Mouse (Mus musculus): ENCODE results near the gene Mgat4e. TPM values are rescaled to one million over a fixed set of nuclear protein-coding genes. Genes with fewer than 3 reads are reported as not detected.
"Not testable (repeated sequence)": the region's sequence is repeated elsewhere in the genome, so short reads cannot be mapped to it uniquely, and the experiment has no call there.

The Mgat4e gene
- total RNA-seq, 2 experiments from 2014 or later = not detected

DNA sequence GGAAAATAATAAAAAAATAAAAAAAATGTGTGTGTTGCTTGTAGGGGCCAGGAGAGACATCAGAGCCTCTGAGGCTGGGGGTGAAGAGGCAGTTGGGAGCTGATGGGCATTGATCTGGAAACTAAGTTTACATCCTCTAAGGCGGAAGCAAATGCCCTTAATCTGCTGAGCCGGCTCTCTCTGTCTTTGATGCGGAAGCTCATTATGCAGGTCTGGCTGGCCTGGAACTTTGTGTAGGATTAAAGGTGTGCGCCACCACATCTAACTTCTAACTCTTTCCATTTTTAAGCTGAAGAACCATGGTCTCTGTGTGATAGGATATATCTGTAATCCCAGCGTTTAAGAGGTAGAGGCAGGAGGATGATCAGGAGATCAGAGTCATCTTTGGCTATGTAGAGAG lies 9.0 kb upstream of the Mgat4e start:
- no peak for ATAC-seq (replicated peaks; ENCODE audit: low FRiP score, low TSS enrichment, poor library complexity, severe bottlenecking)

DNA sequence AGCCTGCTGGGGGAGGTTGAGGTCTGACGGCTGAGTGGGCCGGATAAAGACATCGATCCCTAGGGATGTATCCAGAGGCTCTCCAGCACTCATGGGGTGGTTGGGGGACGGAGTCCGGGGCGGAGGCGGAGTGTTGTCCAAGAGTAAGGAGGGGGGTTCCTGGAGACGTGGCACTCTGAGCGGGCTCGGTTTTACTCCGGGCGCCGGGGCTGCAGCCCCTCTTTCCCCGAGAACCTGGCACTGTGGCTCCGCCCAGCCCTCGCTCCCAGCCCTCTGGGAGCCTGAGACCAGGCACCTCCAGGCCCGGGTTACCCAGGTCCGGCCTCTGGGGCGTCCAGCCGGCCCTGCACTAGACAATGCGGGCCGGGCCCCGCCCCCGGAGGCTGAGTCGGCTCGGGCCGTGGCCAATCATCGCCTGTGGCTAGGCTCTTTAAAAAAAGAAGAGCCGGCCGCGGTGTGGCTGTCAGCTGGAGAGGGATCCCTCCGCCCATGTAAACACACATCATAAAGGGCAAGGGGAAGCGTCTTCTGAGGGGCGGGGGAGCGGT lies 7.3 kb upstream of the Mgat4e start:
- peak; percentile 83 for ATAC-seq (replicated peaks; ENCODE audit: low FRiP score, low TSS enrichment, poor library complexity, severe bottlenecking)

DNA sequence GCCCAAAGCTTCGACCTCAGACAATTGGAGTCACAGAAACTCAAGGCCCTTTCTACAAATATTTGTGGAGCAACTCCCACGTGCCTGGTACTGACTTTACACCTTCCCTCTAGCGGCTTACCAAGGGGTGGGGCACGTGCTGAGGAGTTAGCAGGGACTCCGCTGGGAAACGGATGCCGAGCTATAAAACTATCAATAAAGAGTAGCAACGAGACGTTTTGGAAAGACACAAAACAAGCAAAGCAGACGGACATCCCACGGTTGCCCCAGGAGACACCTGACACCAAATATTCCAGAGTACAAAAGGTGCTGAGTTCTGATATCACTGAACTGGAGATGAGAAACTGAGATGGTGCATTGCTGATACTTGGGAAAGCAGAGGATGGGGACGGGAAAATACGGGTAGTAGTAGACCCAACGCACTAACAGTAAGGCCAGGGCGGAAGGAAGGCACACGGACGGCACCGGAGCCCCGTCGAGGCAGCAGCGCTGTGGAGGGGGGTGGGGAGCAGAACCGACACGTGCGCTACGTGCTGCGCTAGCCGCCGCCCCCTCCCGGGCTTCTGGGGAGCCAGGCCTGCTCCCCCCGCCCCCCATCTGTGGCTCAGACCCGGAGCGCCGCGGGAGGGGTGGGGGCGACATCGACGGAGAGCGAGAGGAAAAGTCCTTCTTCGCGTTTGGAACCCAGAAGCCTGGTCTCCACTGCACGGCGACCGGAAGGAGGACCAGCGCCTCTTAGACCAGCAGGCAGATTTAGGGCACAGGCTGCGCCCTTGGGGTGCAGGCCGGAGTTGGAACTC lies 6.6 kb upstream of the Mgat4e start:
- ATAC-seq (replicated peaks; ENCODE audit: low FRiP score, low TSS enrichment, poor library complexity, severe bottlenecking) = 0 out of 2 replicates have a peak, but pooled peaks have one; percentile 24

DNA sequence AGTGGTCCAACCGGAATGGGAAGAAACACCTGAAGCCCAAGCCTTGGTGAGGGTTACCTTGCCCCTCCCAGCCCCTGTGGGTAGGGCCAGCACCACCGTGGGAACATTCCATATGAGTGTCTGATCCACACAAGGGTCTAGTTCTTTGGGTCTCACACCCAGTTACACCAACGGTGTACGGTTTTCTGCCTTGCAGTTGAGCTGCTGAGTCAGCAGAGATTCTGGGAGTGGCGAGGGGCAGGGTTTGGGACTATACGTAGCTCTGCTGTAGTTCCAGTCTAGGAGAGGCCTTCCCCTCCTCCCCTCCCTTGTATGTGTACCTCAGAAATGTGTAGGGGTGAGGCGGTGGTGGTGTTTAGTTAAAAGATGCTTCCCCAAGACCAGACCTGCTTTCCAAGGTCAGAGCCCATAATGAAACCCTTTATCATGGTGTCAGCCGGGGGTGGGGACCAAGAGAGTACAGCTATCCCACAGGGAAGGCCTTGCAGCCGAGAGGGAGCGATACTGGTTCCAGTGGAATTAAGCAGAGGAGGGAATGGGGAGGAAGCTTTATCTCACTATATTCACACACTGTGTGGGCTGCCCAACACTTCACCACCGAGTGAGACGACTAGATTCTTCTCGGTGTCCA lies 5.9 kb upstream of the Mgat4e start:
- 0 out of 2 replicates have a peak, but pooled peaks have one; percentile 23 for ATAC-seq (replicated peaks; ENCODE audit: low FRiP score, low TSS enrichment, poor library complexity, severe bottlenecking)

DNA sequence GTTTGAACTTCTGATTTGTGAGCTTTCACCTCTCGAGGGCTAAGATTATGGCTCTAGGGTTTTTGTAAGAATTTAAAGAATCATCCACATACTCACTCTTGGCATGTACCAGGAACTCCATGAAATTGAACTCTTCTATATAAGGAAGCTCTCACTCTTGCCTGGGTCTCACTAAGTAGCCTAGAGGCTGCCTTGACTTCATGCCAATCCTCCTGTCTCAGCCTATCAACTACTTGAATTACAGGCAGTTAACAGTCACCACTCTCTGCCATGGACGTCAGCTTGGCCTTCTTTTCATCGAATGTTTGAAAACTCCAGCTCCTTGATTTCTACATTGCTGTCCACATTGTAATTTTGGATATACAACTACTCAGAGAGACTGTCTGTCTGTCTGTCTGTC lies 2.9 kb upstream of the Mgat4e start:
- ATAC-seq (replicated peaks; ENCODE audit: low FRiP score, low TSS enrichment, poor library complexity, severe bottlenecking) = no peak

DNA sequence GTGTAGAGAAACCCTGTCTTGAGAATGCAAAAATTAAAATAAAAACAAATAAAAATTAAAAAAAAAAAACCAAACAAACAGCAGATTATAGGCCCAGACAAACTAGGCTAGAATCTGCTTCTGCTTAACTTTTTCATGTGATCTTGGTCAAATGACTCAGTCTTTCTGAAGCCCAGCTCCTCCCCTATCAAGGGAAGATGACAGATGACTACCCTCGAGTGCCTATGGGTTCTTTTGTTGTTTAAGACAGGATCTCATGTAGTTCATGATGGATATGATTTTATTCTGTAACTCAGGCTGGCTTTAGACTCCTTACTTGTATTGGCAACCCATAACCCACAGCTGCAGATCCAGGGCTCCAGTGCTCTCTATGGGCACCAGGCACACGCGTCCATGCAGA lies 2.4 kb upstream of the Mgat4e start:
- ATAC-seq (replicated peaks; ENCODE audit: low FRiP score, low TSS enrichment, poor library complexity, severe bottlenecking) = no peak

DNA sequence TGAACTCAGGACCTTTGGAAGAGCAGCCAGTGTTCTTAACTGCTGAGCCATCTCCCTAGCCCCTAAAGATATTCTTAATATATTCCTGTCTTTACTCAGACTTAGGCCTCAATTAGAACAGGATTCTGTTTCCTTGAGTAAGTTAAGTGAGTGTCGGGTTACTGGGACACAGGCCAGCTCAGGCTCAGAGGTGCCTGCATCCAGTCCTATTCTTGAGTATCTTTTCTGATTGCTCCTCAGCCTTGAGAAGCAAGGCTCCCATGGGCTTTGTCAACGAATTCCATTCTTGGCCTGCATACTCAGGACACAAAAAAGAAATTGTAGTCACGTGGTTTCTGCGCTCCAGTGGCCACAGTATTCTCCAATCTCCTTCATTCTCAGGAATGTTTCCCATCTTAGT lies 1.3 kb downstream of the Mgat4e start:
- no peak for ATAC-seq (replicated peaks; ENCODE audit: low FRiP score, low TSS enrichment, poor library complexity, severe bottlenecking)

DNA sequence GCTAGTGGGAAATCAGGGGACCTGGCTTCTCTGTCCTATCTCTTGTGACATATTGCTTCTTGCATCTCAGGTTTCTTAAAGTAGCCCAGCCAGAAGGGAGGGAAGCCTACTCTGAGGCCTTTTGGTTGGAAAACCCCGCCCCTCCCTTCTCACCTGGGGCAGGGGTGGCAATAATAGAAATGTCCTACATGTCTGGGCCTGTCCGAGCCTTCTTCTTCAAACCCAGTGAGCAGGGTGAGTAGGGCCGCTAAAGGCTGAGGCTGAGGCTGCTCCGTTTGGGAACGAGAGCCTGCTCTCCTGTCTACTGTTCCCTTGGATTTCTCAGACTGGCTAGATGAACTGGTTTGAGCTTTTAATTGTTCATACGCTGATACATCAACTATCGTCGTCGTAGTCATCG lies 8.9 kb downstream of the Mgat4e start:
- no peak for ATAC-seq (replicated peaks; ENCODE audit: low FRiP score, low TSS enrichment, poor library complexity, severe bottlenecking)

DNA sequence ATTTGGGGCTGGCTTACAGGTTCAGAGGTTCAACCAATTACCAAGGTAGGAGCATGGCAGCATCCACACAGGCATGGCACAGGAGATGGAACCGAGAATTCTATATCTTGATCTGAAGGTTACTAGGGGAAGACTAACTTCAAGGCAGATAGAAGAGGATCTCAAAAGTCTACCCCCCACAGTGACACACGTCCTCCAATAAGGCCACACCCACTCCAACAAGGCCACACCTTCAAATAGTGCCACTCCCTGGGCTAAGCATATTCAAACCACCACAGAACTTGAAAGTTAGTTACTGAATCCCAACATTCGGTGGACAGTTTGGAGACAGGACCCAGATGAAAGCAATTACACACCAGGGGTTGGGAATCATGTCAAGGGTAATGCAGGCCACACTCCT lies 14.0 kb downstream of the Mgat4e start:
- ATAC-seq (replicated peaks; ENCODE audit: low FRiP score, low TSS enrichment, poor library complexity, severe bottlenecking) = no peak

DNA sequence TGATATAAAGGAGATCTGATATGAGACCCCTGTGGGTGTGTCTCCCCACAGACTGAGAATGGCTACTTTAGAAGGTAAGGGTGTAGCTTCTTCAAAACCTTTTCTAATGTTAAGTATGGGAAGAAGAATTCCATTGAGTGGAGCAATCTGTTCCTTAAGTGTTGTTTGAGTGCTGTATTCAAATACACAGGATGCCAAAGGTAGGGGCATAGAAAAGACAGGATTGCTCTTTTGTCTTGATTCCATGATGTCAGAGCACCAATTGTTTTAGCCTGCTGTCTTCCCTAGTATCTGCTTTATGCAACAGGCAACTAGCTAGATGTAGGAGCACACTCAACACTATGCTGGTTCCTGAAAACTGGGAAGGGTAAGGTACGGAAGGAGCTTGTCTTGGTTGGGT lies 14.4 kb downstream of the Mgat4e start:
- ATAC-seq (replicated peaks; ENCODE audit: low FRiP score, low TSS enrichment, poor library complexity, severe bottlenecking) = no peak

DNA sequence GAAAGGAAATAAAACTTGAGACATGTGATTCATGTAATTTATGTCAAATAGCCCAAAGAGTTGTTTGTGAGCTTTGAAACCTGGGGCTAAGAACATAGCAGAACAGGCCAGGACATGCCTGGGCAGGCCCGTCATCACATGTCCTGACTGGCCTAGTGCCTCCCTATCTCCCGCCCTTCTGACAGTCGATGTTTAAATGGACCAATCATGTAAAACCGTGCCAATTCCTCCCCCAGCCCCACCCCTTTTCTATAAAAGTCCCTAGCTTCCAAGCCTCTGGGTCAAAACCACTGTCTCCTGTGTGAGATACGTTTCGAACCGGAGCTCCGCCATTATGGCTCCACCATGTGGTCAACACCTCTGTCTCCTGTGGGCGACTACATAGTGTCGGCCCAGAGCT lies 15.8 kb downstream of the Mgat4e start:
- not testable (repeated sequence) for ATAC-seq (replicated peaks; ENCODE audit: low FRiP score, low TSS enrichment, poor library complexity, severe bottlenecking)

DNA sequence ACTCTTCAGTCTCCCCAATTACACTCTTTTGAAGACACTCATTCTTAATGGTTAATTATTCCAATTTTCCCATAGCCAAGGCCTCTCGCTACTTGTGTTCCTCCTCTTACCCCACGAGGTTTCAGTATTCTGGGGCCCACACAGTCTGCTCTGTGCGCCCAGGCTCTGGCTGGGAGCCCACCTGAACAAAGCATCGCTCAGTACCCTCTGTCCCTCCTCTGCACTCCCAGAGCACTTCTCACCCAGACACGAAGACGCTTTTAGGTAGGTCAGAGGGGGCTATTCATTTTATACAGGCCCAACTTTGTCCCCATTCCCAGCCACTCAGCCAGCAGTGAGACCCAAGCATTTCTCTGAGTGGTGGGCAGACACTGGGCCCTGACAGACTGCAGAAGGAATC lies 18.9 kb downstream of the Mgat4e start:
- ATAC-seq (replicated peaks; ENCODE audit: low FRiP score, low TSS enrichment, poor library complexity, severe bottlenecking) = no peak

DNA sequence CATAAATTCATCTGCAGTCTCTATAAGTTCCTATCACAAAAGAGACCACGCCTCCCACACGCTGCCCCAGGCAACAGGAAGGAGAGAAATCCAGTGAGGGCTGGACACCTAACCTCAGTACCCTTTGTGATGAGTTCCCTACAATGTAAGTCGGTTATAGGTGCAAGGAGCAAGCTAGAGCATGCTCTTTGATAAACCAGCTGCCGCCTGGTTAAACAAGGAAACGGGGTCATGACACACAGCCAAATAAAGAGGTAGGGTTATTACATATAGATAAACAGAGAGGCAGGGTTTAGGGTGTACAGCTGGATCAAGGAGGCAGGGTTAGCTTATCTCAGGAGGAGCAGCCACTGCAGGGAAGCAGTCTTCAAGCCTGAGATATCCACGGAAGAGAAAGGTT lies 22.7 kb downstream of the Mgat4e start:
- ATAC-seq (replicated peaks; ENCODE audit: low FRiP score, low TSS enrichment, poor library complexity, severe bottlenecking) = peak; percentile 98

DNA sequence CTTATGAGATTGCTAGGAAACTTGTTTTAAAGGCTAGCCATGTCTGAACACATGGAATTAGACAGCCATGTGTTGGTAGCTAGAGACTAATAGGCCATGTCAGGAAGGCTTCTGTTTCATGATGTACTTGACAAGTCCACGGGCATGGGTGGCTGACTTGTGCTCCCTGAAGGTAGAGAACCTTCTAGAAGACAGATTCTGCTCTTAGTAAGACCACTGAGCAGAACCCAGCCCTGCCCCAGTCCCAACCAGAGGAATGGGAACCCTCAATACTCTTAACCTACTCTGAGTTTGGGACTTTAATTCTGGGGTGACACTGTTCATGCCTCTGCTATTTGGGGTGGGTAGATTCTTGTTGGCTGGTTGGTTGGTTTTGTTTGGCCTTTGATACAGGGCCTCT lies 24.5 kb downstream of the Mgat4e start:
- no peak for ATAC-seq (replicated peaks; ENCODE audit: low FRiP score, low TSS enrichment, poor library complexity, severe bottlenecking)

DNA sequence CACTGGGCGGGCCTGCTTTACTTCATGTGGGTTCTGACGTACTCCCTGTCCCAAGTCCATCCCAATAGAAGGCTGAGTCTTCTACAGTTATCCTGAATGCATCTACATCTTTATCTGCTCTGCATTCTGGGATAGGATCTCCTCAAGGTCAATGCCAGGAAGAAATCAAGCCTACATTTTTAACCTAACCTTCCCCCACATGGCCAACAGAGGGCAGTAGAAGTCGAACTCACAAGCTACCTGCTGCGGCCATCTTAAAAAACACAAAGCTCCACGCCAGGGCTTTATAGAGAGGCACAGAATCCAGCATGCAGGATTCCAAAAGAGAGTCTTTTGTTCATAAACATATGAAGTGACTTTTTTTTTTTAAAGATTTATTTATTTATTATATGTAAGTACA lies 25.1 kb downstream of the Mgat4e start:
- no peak for ATAC-seq (replicated peaks; ENCODE audit: low FRiP score, low TSS enrichment, poor library complexity, severe bottlenecking)

DNA sequence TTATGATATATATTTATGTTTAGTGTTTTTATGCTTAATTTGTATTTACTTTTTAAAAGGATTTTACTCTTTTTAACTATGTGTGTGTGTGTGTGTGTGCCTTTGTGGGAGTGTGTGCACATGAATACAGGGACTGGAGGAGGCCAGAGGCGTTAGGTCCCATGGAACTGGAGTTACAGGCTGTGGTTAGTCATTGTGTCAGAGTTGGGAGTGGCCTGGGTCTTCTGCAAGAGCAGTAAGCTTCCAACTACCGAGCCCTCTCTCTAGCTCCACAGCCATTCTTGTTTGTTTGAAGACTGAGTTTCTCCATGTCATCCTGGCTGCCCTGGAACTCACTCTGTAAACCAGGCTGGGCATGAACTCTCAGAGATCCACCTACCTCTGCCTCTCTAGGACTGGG lies 27.2 kb downstream of the Mgat4e start:
- ATAC-seq (replicated peaks; ENCODE audit: low FRiP score, low TSS enrichment, poor library complexity, severe bottlenecking) = no peak

DNA sequence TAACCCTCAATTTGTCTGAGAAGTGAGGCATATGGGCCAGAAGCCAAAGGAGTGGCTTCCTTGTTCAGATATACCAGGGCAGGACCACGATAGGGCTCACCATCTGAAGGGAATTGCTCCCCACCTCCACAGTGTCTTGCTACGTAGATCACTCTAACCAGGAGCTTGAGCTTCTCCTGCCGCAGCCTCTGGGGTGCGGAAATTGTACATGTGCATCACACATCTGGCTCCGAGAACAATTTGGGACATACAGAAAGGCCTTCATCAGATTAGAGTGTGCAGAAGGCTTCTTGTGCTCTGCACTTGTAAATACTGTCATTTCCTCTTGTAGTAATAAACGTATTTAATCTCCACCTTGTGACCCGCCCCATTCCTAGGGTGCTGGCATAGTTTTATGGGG lies 28.3 kb downstream of the Mgat4e start:
- ATAC-seq (replicated peaks; ENCODE audit: low FRiP score, low TSS enrichment, poor library complexity, severe bottlenecking) = peak; percentile 73

DNA sequence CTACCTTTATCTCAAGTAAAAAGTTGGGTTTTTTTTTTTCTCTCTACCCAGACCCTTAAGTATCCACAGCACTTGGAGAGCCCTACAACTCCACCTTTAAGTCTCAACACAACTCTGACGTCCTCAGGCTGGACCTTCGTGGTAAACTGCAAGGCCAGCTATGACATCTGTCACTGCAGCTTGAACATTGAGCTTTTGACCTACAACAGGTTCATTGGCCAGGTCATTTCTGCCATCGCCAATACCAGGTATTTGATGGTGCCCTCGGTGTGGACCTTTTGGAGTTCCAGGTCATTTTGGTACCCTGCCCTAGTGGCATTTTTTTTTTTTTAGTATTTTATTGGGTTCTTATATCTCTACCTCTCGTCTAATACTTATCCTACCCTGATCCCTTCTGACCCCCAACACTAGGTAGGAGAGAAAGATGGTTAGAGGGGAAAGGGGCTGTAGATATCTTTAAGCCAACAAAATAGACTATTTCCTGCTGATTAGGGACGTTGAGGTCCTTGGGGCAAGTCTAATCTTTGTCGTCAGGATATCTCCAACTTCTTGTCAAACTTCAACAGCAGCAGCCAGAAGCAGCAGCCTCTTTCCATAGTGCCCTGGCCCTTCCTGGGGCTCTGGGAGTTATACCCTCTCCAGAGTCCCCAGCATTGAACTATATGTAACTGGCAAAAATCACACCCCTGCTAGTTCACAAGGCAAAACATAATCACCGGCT lies 29.3 kb downstream of the Mgat4e start:
- ATAC-seq (replicated peaks; ENCODE audit: low FRiP score, low TSS enrichment, poor library complexity, severe bottlenecking) = no peak

DNA sequence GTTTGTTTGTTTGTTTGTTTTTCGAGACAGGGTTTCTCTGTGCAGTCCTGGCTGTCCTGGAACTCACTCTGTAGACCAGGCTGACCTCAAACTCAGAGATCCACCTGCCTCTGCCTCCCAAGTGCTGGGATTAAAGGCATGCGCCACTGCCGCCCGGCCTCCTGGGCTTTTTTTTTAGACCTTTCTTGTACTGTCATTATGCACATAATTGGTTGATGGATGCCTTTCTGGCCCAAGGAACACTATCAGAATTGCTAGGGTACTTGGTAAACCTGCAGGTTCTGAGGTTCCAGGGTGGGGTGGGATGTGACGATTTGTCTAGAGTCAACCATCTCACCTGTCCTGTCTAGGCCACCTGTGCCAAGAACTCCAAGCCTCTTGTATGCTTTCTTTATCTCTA lies 30.3 kb downstream of the Mgat4e start:
- not testable (repeated sequence) for ATAC-seq (replicated peaks; ENCODE audit: low FRiP score, low TSS enrichment, poor library complexity, severe bottlenecking)

DNA sequence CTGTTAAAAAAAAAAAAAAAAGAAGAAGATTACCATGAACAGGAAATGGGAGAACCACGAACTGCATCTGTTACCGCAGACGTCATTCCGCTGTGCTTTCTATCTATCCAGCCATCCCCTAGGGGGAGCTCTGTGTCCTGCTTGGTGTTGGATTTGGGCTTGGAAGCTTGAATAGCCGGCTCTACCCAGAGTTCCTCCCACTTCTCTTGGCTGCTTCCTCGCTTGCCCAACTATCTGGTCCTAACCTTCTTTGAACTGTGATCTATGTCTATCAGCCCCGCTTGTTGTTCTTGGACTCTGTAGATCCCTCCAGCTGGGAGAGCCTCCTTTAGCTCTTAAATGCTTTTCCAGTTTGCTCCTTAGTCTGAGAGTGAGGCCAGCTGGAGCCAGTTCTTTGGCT lies 30.8 kb downstream of the Mgat4e start:
- ATAC-seq (replicated peaks; ENCODE audit: low FRiP score, low TSS enrichment, poor library complexity, severe bottlenecking) = peak; percentile 81

Data from megakaryocyte-erythroid progenitor cell, adult 5-6 weeks (primary cell).